Mouse (Mus musculus) stomach, embryonic 14.5 days (tissue): ENCODE measurements around the gene Sox5. TPM values are rescaled to one million over a fixed set of nuclear protein-coding genes. Genes with fewer than 3 reads are reported as not detected.

ENCODE experiments used
- ATAC-seq: fragments of 200-750 bp; cut with Nextera tagmentation; 2 replicates; pipeline ENCODE4 v1.8.0; 2017; ENCODE audit warnings: low read depth, moderate TSS enrichment; ENCODE audit not compliant: insufficient number of reproducible peaks, insufficient read depth, low FRiP score
- H3K27ac ChIP-seq: fragments of 300-500 bp; sonication (generic); 2 replicates; pipeline ENCODE4 v1.5.1; 2014; ENCODE audit warnings: mild to moderate bottlenecking, low read length, moderate library complexity, mixed read lengths
- H3K27me3 ChIP-seq: fragments of 300-500 bp; sonication (generic); 2 replicates; pipeline ENCODE4 v1.6.1; 2014; ENCODE audit warnings: low read length, control low read depth, mixed read lengths; ENCODE audit not compliant: control insufficient read depth, insufficient read depth
- H3K36me3 ChIP-seq: fragments of 300-500 bp; sonication (generic); 2 replicates; pipeline ENCODE4 v1.6.1; 2014; ENCODE audit warnings: mild to moderate bottlenecking, control low read depth, low read length, moderate library complexity, mixed read lengths; ENCODE audit not compliant: control insufficient read depth, insufficient read depth
- H3K4me1 ChIP-seq: fragments of 300-500 bp; sonication (generic); 2 replicates; pipeline ENCODE4 v1.6.1; 2014; ENCODE audit warnings: low read length, control low read depth, mixed read lengths; ENCODE audit not compliant: control insufficient read depth, insufficient read depth
- H3K4me2 ChIP-seq: fragments of 300-500 bp; sonication (generic); replicated peaks from 2 replicates; pipeline ENCODE4 v1.6.1; 2014; ENCODE audit warnings: low read depth, low read length, control low read depth
- H3K4me3 ChIP-seq: fragments of 300-500 bp; sonication (generic); 2 replicates; pipeline ENCODE4 v1.5.1; 2014; ENCODE audit warnings: low read depth, low read length, control low read depth
- H3K9ac ChIP-seq: fragments of 300-500 bp; sonication (generic); replicated peaks from 2 replicates; pipeline ENCODE4 v1.6.1; 2014; ENCODE audit warnings: low read depth, mild to moderate bottlenecking, control low read depth, low read length, moderate library complexity, mixed read lengths
- H3K9me3 ChIP-seq: fragments of 300-500 bp; sonication (generic); 2 replicates; pipeline ENCODE4 v1.6.1; 2016; ENCODE audit warnings: low read depth, low read length, control low read depth; ENCODE audit not compliant: control insufficient read depth
- WGBS: fragments of 180-500 bp; shearing (Covaris S2); extraction: QIAGEN DNeasy Blood & Tissue Kit; methylation state at CpG from one replicate; pipeline ENCODE4 v1.1.7; 2014; 5-methylcytosine and 5-hydroxymethylcytosine counted together
- polyA plus RNA-seq: library from polyadenylated mRNA; unstranded; fragments of >200 nt; fragmentation: Nextera tagmentation; extraction: Ambion mirVana; gene quantifications from 2 replicates; pipeline ENCODE4 v1.2.1, GENCODE M21; 2014

The Sox5 gene
- polyA plus RNA-seq, 1 experiment from 2014 or later: 30.3 TPM

GRCm38 (mm10) chr6:143787360-143787759 is 994.4 kb downstream of the Sox5 start:
- Histone ChIP-seq H3K4me3 (no peak overlapping the region), H3K27me3 (no peaks in the 10 kb centered on the region), H3K9ac (no peak overlapping the region), H3K27ac (no peak overlapping the region), H3K4me1 (no peaks in the 10 kb centered on the region), H3K36me3 (no peaks in the 10 kb centered on the region), H3K4me2 (no peak overlapping the region), H3K9me3 (no peaks in the 10 kb centered on the region)
- WGBS: 73% methylated on average over 5 of the region's 5 CpGs
- ATAC-seq: no peak

GRCm38 (mm10) chr6:143785685-143786084 is 996.1 kb downstream of the Sox5 start:
- H3K4me1 ChIP-seq: no peaks in the 10 kb centered on the region
- 49% methylated on average over 4 of the region's 4 CpGs for WGBS
- ATAC-seq: no peak
- no peaks in the 10 kb centered on the region for H3K27me3 ChIP-seq
- H3K4me2 ChIP-seq: no peak overlapping the region
- H3K27ac ChIP-seq: no peak overlapping the region
- H3K9me3 ChIP-seq: no peaks in the 10 kb centered on the region
- H3K9ac ChIP-seq: no peak overlapping the region
- no peaks in the 10 kb centered on the region for H3K36me3 ChIP-seq
- H3K4me3 ChIP-seq: no peak overlapping the region
